Mouse (Mus musculus): ENCODE measurements around the gene Iqck.

DNA sequence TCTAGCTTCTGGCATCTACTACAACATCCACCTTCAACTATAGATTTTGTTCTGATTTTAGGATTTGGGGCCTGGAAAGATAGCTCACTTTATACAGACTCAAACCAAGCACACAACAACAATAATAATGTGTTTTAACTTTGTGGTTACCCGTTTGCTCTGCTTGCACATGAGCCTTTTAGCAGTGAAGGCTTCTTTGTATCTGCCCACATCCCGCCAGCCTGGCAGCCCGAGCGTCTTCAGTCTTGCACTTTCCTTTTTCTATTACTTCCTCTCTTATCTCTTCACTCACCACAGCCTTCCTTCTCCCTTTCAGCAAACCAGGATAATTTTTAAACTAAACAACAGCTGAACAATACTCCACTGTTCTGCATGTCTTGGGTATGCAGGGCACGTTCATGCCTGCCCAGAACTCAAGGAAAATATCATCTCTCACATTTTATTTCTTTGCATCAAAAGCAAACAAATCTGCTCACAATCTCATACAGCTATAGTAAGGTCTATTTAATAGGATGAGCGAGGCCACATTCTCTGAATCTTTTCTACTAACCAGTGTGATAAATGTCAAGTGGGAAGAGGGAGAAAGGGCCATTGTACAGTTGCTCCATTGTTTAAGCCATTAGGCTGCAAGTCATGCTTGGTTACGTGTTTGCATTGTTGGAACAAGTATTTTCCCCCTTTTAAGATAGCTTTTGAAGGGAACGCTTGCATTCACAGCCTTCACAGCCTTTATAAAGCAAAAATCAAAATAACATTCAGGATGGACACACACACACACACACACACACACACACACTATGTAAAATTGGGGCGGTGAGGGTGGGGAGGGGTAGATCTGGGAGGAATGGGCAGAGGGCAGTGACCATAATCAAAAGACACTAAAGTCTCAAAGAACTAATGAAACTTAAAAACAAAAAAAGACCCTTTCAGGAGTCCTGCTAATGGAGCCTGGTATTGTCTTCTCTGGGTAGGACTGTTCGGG lies 40.2 kb downstream of the Iqck start:
- no peak for TF ChIP-seq MYOG (IDR thresholded peaks at IDR 0.05; ENCODE audit: control insufficient read depth in 1 of 3, insufficient read depth in 1 of 3, insufficient read length in 2 of 3, low read depth in 2 of 3)
- TF ChIP-seq SRF (IDR thresholded peaks at IDR 0.05; ENCODE audit: control insufficient read depth, insufficient read length, low read depth): no peak
- TF ChIP-seq POLR2A (IDR thresholded peaks at IDR 0.05; ENCODE audit: insufficient read length, low read depth): no peak
- TF ChIP-seq MYOD1 (IDR thresholded peaks at IDR 0.05; ENCODE audit: control insufficient read depth in 1 of 3, insufficient read length in 2 of 3, low read depth in 2 of 3): no peak
- TF ChIP-seq TCF12 (IDR thresholded peaks at IDR 0.05; ENCODE audit: insufficient read depth, poor library complexity, severe bottlenecking): no peak
- no peak for TF ChIP-seq CEBPB (IDR thresholded peaks at IDR 0.05; ENCODE audit: insufficient read depth, poor library complexity, severe bottlenecking)
- no peak for TF ChIP-seq E2F4 (IDR thresholded peaks at IDR 0.05; ENCODE audit: insufficient read depth)
- TF ChIP-seq TCF3 (IDR thresholded peaks at IDR 0.05; ENCODE audit: insufficient read length, low read depth): no peak
- TF ChIP-seq MAX (IDR thresholded peaks at IDR 0.05; ENCODE audit: low read depth): no peak
- TF ChIP-seq POLR2AphosphoS2 (IDR thresholded peaks at IDR 0.05; ENCODE audit: insufficient read length, low read depth): no peak
- no peak for TF ChIP-seq USF1 (IDR thresholded peaks at IDR 0.05; ENCODE audit: low read depth)

Data from myocyte (in vitro differentiated cells).